Mouse (Mus musculus) liver, embryonic 14.5 days (tissue): ENCODE results near the gene Dync2li1.

ENCODE experiments used
- CTCF ChIP-seq: IDR thresholded peaks from 2 replicates; pipeline ENCODE4 v1.5.1; 2016; ENCODE audit warnings: antibody characterized with exemption, low read depth, control low read depth
- EP300 ChIP-seq: IDR thresholded peaks from 2 replicates; pipeline ENCODE4 v1.6.1; 2016; ENCODE audit warnings: antibody characterized with exemption, low read depth

DNA sequence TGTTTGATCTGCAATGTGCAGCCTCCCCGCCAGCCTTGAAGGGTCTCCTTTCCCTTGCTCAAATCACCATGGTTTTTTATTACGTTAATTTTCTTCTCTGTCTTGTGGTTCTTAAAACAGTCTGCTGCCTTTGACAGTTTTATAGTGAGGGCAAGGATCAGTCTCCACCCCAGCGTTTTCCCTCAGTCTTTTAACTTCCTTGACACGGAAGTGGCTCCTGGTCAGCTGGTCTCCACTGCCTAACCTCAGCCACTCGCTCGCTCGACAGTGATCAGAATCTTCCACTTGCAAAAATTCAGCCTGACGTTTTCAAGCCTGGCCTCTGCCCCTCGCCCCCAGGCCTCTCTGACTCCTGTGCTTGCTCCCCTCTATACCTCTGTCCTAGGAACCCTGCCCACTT, 39.4 kb downstream of the Dync2li1 start:
- TF ChIP-seq CTCF (no peak), EP300 (no peak)
